Mouse (Mus musculus) kidney, adult 2 months (tissue): Measurements from ENCODE around the gene Lime1.

Experiments used
- CTCF ChIP-seq: fragments of 200-500 bp; conservative IDR thresholded peaks from 2 replicates; pipeline ENCODE4 v1.5.1; 2011; ENCODE audit warnings: low read depth, mild to moderate bottlenecking, control low read depth, low read length, moderate library complexity, mixed read lengths; ENCODE audit not compliant: insufficient read depth, insufficient read length
- POLR2A ChIP-seq: fragments of 200-500 bp; IDR thresholded peaks from one replicate; pipeline ENCODE4 v1.6.1; 2011; ENCODE audit warnings: low read depth, low read length, control low read depth

GRCm38 (mm10) chr2:181420903-181421638, 41.2 kb downstream of the Lime1 start:
- TF ChIP-seq CTCF = no peak
- no peak for TF ChIP-seq POLR2A
